Mouse (Mus musculus) myocyte (in vitro differentiated cells): ENCODE data around the gene Upf2.

Experiments used
- E2F4 ChIP-seq: IDR thresholded peaks from one replicate; pipeline ENCODE4 v1.6.1; 2011; ENCODE audit warnings: mild to moderate bottlenecking, control low read depth, moderate library complexity; ENCODE audit not compliant: insufficient read depth
- MAX ChIP-seq: IDR thresholded peaks from one replicate; pipeline ENCODE4 v1.6.1; 2011; ENCODE audit warnings: low read depth, mild to moderate bottlenecking, control low read depth
- MYOD1 ChIP-seq, 3 experiments: IDR thresholded peaks; one replicate each; pipeline ENCODE4 v1.6.1; 2011; ENCODE audit warnings: control low read depth in 2 of 3, low read depth in 2 of 3, mild to moderate bottlenecking in 2 of 3, moderate library complexity in 1 of 3; ENCODE audit not compliant: insufficient read length in 2 of 3, control insufficient read depth in 1 of 3
- MYOG ChIP-seq, 3 experiments: IDR thresholded peaks; one replicate each; pipeline ENCODE4 v1.6.1; 2011; ENCODE audit warnings: control low read depth in 2 of 3, low read depth in 2 of 3, mild to moderate bottlenecking in 2 of 3; ENCODE audit not compliant: insufficient read length in 2 of 3, control insufficient read depth in 1 of 3, insufficient read depth in 1 of 3
- POLR2A ChIP-seq: IDR thresholded peaks from one replicate; pipeline ENCODE4 v1.6.1; 2011; ENCODE audit warnings: low read depth, mild to moderate bottlenecking, control low read depth, moderate library complexity; ENCODE audit not compliant: insufficient read length
- POLR2AphosphoS2 ChIP-seq: IDR thresholded peaks from one replicate; pipeline ENCODE4 v1.6.1; 2011; ENCODE audit warnings: low read depth, control low read depth; ENCODE audit not compliant: insufficient read length
- TCF3 ChIP-seq: IDR thresholded peaks from one replicate; pipeline ENCODE4 v1.6.1; 2011; ENCODE audit warnings: low read depth, control low read depth; ENCODE audit not compliant: insufficient read length
- USF1 ChIP-seq: IDR thresholded peaks from one replicate; pipeline ENCODE4 v1.6.1; 2011; ENCODE audit warnings: low read depth, mild to moderate bottlenecking, control low read depth, moderate library complexity

GRCm38 (mm10) chr2:6070925-6071324, 119.7 kb downstream of the Upf2 start:
- TF ChIP-seq MYOD1 (IDR thresholded peaks at IDR 0.05; ENCODE audit: control insufficient read depth in 1 of 3, insufficient read length in 2 of 3, low read depth in 2 of 3) (no peak), MYOG (IDR thresholded peaks at IDR 0.05; ENCODE audit: control insufficient read depth in 1 of 3, insufficient read depth in 1 of 3, insufficient read length in 2 of 3, low read depth in 2 of 3) (peak in 1 of 3 experiments; percentile 11), POLR2A (no peak), USF1 (no peak), E2F4 (no peak), TCF3 (no peak), MAX (no peak), POLR2AphosphoS2 (no peak)
